Mouse (Mus musculus): Measurements from ENCODE around the gene Theg.

DNA sequence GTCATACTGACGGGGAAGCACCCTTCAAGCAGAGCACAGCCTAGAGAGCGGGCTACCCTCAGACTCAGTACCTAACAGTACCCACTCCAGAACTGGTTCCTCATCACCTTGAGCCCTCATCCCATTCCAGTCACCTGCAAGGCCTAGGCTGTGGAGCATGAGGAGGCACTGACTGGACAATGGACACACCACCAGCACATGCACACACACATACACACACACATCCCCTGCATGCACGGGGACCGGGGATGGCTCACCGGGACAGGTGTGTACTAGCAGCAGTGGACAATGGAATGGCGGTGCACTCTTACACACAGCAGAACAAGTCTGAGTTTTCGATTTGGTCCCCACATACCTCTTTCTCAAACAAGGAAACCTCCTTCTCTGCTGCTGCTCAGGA is 49.9 kb downstream of the Theg start:
- TF ChIP-seq CTCF (conservative IDR thresholded peaks at IDR 0.05; ENCODE audit: insufficient read depth, insufficient read length, low read depth, low read length) (no peak), POLR2A (IDR thresholded peaks at IDR 0.05; ENCODE audit: low read depth, low read length) (no peak)

All from kidney, adult 2 months (tissue).